Mouse (Mus musculus) thymus, postnatal 36 days (tissue): ENCODE results near the gene Nav1.

Source experiments
- DNase-seq, 2 experiments: peaks; one replicate each; pipeline ENCODE4 v3.0.0; 2022; ENCODE audit warnings: mixed read lengths in 2 of 2

Gene Nav1

DNA sequence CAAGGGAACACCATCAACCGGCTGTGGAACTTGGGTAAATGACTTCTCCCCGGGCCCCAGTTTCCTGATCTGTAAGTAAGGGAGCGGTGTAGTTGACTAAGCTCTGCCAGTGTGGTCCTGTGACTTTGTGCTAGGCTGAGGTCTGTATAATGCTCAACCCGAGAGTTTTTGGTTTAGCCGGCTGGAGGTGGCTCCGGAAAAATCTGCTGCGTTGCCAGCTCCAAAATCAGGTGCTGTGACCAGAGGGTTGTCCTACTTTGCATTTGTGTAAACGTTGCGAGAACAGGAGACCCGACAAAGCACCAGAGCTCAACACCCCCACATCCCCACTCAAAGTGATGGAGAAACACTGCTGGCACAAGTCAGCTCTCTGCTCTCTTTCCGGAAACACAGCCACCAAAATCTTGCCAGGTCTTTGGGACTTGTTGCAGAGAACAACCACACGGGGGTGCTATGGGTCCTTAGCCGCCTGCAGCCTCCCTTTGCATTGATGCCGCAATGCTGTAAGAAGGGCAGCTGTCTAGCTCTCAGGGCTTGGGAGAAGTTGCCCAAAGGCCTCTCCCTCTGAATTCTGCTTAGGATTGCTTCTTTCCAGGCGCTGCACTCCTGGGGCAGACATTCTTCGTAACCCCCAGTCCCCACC lies 62.5 kb downstream of the Nav1 start:
- peak; percentile 55 to 65 for DNase-seq

GRCm38 (mm10) chr1:135542841-135543810 lies 64.0 kb downstream of the Nav1 start:
- no peak for DNase-seq

- DNase-seq, result no peak
Observed at GRCm38 (mm10) chr1:135542080-135542479, 65.0 kb downstream of the Nav1 start.

GRCm38 (mm10) chr1:135540270-135540669 lies 66.8 kb downstream of the Nav1 start:
- peak; percentile 59 to 70 for DNase-seq

DNA sequence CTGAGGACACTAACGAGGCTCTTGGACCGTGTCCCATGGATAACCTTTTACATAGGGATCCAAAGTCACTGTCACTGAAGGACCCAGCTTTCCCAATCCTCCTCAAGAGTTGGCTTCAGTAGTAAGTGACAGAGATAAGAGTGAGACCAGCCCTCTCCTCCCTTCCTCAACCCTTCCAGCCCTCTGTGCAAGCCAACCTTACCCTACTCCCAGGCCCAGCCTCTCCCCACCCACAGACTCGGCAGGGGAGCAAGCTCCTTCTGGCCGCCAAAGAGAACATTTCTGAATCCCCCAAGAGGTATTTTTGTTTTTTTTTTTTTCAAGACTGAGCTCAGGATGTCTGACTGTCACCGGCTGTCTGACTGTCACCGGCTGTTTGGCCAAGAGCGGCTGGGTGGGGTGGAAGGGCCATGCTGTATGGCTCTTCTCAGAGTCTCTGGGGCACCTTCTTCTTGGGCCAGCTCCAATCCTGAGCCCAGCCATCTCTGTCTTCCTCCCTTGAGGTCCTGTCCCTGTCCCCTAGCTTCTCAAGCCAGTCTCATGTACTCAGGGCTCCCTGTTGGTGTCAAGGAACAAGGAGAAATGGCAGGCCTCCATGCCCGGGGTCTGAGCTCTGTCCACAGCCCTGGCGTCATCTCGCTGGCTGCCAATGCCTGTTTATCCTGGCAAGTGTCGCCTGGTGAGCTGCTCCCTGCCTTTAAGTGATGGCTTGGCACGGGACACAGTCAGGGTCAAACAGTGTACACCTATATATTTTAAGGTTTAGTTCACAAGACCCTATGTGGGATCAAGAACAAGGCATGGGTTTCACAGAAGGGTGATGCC lies 68.4 kb downstream of the Nav1 start:
- DNase-seq, result no peak

DNA sequence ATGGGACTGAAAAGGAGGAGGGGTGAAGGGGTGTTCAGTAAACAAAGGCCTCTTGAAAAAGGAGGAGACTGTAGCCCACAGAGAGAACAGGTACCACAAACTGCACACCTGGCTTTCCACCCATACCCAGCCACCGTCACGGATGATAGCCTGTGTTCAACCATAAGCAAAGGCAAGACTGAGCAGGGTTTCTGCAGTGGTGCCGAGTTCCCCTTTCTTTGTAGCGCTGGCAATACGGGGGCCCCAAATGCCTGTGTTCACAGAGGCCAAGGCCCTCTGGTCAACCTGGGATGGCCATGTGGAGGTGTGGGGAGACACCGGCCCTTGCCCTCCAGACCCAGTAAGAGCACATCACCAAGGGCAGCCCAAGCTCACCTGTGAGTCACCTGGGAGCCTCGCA lies 70.3 kb downstream of the Nav1 start:
- DNase-seq, result no peak

DNA sequence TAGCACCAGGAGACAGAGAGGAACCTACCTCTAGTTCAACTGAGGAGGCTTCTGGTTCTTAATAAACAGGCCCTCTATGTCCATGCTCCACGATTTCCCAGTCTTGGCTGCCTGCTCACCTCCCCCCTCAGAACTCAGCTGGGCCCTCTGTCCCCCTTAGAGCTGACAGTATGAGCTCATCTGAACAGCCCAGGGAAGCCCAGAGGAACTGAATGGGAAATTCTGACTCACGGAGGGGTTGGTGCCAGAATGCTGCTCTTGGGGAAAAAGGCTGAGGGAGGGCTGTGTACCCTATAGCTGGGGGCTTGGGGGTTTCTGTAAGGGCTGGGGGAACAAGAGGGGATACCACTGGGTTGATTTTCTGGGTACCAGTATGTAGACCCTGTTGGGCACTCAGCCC lies 70.8 kb downstream of the Nav1 start:
- DNase-seq, result no peak

- no peak for DNase-seq
Observed at GRCm38 (mm10) chr1:135535256-135535655, 71.8 kb downstream of the Nav1 start.

GRCm38 (mm10) chr1:135534782-135535181 lies 72.3 kb downstream of the Nav1 start:
- DNase-seq, result no peak

- no peak for DNase-seq
Observed at GRCm38 (mm10) chr1:135534070-135534469, 73.0 kb downstream of the Nav1 start.

GRCm38 (mm10) chr1:135532383-135532782 lies 74.7 kb downstream of the Nav1 start:
- DNase-seq, result no peak

- no peak for DNase-seq
Observed at GRCm38 (mm10) chr1:135531981-135532380, 75.1 kb downstream of the Nav1 start.

DNA sequence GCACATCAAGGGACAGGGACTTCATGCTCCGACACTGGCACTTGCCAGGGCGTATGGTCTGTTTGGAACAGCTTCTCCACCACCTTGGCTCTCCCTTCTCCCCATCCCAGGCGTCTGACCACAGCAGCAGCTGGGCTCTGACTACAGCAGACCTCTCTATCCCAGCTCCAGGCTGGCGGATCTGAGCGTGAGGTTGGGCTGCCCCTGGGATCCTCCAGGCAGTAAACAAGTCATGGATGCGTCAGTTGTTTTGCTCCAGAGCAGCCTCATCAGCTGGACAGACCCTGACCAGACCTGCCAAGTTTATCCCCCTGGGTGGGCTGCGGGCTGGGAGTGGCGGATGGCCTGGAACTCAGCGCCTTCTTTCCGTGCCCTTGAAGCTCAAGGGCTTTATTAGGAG lies 76.0 kb downstream of the Nav1 start:
- DNase-seq, result no peak

GRCm38 (mm10) chr1:135524518-135524860 lies 82.6 kb downstream of the Nav1 start:
- no peak for DNase-seq

DNA sequence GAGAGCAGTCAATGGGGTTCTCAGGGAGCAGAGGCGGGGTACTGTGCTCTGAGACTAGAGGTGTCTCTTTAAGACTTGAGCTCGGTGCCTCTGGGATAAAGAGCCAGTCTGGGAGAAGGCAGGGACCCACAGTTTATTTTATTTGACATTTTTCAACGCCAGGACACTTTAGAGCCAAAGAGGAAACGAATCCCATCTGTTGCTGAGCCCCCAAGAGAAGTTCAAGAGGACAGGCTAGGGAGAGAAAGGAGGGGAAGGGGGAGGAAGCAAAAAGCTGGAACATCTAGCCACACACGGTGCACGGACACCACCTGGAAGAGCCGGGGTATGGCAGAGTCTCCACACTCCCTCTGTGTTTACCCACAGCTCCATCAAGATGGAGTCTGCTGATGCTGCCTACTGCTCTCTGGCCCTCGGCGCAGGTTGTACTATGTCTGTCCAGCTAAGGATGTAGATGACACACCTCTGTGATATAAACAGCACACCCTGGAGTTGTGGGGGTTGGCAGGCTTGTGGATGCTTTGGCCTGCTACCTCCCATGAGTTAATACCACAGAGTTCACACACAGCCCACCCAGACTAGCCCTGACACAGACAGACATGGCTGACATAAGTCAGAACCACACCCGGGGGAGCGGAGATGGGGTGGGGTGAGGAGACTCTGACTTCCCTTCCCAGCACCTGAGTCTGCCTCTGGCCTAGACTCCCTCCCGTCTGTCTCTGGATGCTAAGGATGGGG lies 83.1 kb downstream of the Nav1 start:
- DNase-seq, result no peak

- no peak for DNase-seq
Observed at GRCm38 (mm10) chr1:135523344-135523743, 83.8 kb downstream of the Nav1 start.

- DNase-seq, result no peak
Observed at GRCm38 (mm10) chr1:135520550-135521168, 86.4 kb downstream of the Nav1 start.

- DNase-seq, result no peak
Observed at GRCm38 (mm10) chr1:135518661-135519060, 88.4 kb downstream of the Nav1 start.

DNA sequence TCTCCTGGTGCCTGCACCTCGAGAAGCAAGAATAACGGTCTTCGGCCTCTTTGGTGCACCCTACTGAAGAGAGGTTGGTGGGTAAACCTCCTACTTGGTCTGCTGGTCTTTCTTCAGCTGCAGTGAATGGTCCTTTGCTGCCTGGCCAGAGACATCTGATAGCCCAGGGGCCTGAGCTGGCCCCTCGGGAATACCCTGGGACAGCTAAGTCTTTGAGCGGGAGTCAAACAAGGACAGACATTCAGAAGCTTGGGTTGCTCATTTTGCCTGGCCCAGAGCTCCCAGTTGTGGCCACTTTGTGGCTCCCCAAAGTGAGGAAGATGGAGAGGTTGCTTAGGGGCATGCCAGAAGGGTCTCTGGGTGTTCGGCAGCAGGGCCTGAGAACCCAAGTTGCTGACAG lies 89.6 kb downstream of the Nav1 start:
- DNase-seq, result no peak

DNA sequence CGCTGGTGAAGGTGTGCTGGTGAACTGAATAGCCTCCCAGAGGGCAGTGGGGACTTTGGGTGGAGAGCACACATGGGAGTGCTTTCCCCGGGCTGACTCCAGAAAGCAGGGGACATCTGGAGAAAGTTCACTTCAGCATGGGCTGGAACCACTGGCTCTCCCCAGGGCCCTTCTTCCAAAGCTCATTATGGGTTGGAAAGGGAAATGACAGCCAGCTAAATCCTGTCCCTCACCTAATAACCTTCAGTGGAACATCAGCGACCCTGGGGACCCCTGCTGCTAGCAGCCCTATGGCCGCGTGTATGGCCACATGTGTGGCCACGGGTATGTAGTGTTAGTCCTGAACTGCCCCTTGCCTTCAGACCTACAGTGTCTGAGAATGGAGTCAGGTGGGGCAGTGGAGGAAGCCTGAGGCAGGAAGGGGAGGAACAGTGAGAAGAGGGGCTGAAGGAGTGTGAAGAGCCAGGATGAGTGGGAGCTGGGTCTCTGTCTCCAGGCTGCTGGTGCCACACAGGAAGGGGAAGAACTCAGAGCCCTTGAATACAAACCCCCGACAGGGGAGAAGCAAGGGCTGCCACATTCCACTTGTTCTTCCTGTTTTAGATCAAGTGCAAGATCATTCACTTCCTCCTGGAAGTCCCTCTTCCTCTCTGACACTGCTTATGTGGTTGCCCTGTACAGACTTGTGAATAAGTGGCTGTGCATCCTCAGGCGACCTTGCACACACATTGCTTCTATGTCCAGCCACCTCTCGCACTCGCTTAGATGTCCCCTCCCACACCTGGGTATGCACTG lies 90.4 kb downstream of the Nav1 start:
- no peak for DNase-seq

GRCm38 (mm10) chr1:135515633-135516238 lies 91.4 kb downstream of the Nav1 start:
- no peak for DNase-seq
